Mouse (Mus musculus) megakaryocyte-erythroid progenitor cell, adult 5-6 weeks (primary cell): ENCODE data around the gene Calhm2. TPM values are rescaled to one million over a fixed set of nuclear protein-coding genes. Genes with fewer than 3 reads are reported as not detected.
"Not testable (repeated sequence)": the region's sequence is repeated elsewhere in the genome, so short reads cannot be mapped to it uniquely, and the experiment has no call there.

ENCODE experiments used
- ATAC-seq: replicated peaks from 2 replicates; pipeline ENCODE4 v1.8.0; 2016; ENCODE audit warnings: mild to moderate bottlenecking, inconsistent platforms; ENCODE audit not compliant: severe bottlenecking, poor library complexity, low FRiP score, low TSS enrichment
- total RNA-seq, 2 experiments: library from RNA; stranded (forward) in 1 of 2; stranded (reverse) in 1 of 2; fragments of 200-1000, 215-1000 nt in 1 of 2; fragments of >200 nt in 1 of 2; fragmentation: Nextera tagmentation in 1 of 2; gene quantifications; 2 replicates each; pipeline ENCODE4 v1.2.3; 2014 to 2017

The Calhm2 gene
- total RNA-seq, 2 experiments from 2014 or later = 2.3 to 3.2 TPM

GRCm38 (mm10) chr19:47153767-47154166 lies 15.7 kb upstream of the Calhm2 start:
- no peak for ATAC-seq

- ATAC-seq = peak; percentile 44; the same call in 1 of the 2 replicates
These were observed 13.9 kb upstream of the Calhm2 start for GRCm38 (mm10) chr19:47152062-47152369.

- ATAC-seq = no peak
These were observed 13.4 kb upstream of the Calhm2 start for GRCm38 (mm10) chr19:47151332-47152061.

GRCm38 (mm10) chr19:47149854-47150253 lies 11.8 kb upstream of the Calhm2 start:
- no peak for ATAC-seq

GRCm38 (mm10) chr19:47148267-47148847 lies 10.3 kb upstream of the Calhm2 start:
- ATAC-seq = no peak

GRCm38 (mm10) chr19:47144154-47144553 lies 6.1 kb upstream of the Calhm2 start, which contains the start of gene Calhm1:
Calhm1 (minus strand) TSS chr19:47144254.
- ATAC-seq = no peak

- ATAC-seq = no peak
These were observed 4.3 kb upstream of the Calhm2 start for GRCm38 (mm10) chr19:47142438-47142837.

- not testable (repeated sequence) for ATAC-seq
These were observed 1.5 kb upstream of the Calhm2 start for GRCm38 (mm10) chr19:47139611-47140010.

- peak; percentile 53 for ATAC-seq
These were observed 978 bp downstream of the Calhm2 start for GRCm38 (mm10) chr19:47137051-47137581.

GRCm38 (mm10) chr19:47136170-47136569 lies 1.9 kb downstream of the Calhm2 start:
- ATAC-seq = no peak

GRCm38 (mm10) chr19:47135568-47135967 lies 2.5 kb downstream of the Calhm2 start:
- ATAC-seq = no peak

GRCm38 (mm10) chr19:47133161-47133560 lies 4.9 kb downstream of the Calhm2 start:
- ATAC-seq = peak; percentile 34

- no peak for ATAC-seq
These were observed 7.5 kb downstream of the Calhm2 start for GRCm38 (mm10) chr19:47130551-47131125.

- ATAC-seq = no peak
These were observed 9.3 kb downstream of the Calhm2 start for GRCm38 (mm10) chr19:47128835-47129234.

- no peak for ATAC-seq
These were observed 9.9 kb downstream of the Calhm2 start for GRCm38 (mm10) chr19:47128164-47128563.

- ATAC-seq = no peak
These were observed 15.3 kb downstream of the Calhm2 start for GRCm38 (mm10) chr19:47122802-47123201.

- peak; percentile 53; the same call in 1 of the 2 replicates for ATAC-seq
These were observed 17.0 kb downstream of the Calhm2 start for GRCm38 (mm10) chr19:47121054-47121453.

- ATAC-seq = no peak
These were observed 19.5 kb downstream of the Calhm2 start for GRCm38 (mm10) chr19:47118634-47119033.

- no peak for ATAC-seq
These were observed 33.3 kb downstream of the Calhm2 start for GRCm38 (mm10) chr19:47104641-47105271.

- ATAC-seq = 0 out of 2 replicates have a peak, but pooled peaks have one; percentile 53
These were observed 37.0 kb downstream of the Calhm2 start for GRCm38 (mm10) chr19:47101080-47101479.
